Comparison of ENCODE assay signal across 14 mouse cellular contexts in genomic region chr6:120744266-120744665, GRCm38 (mm10). TPM values are rescaled to one million over a fixed set of nuclear protein-coding genes. Genes with fewer than 3 reads are reported as not detected.
"Had no signal": no experiment of that assay in that cellular context is flagged by ENCODE, and none has a peak within 500 bp of the region (broad histone marks: within the 10 kb centered on the region; RNA-seq: fewer than 3 reads in every experiment).

No protein-coding gene starts in this region.

- H3K9me3 ChIP-seq: midbrain, embryonic 10.5 days; midbrain, embryonic 13.5 days; midbrain, embryonic 15.5 days; neural tube, embryonic 12.5 days; stomach, embryonic 15.5 days had no signal

- H3K4me1 ChIP-seq: midbrain, embryonic 10.5 days; midbrain, embryonic 13.5 days; midbrain, embryonic 15.5 days; neural tube, embryonic 12.5 days; stomach, embryonic 15.5 days had no signal

- H3K27ac ChIP-seq: midbrain, embryonic 10.5 days; midbrain, embryonic 13.5 days; midbrain, embryonic 15.5 days; neural tube, embryonic 12.5 days; stomach, embryonic 15.5 days; stomach, postnatal 0 days had no signal

- H3K36me3 ChIP-seq: midbrain, embryonic 15.5 days; stomach, embryonic 15.5 days had no signal

- DNase-seq: lung, adult 18-20 months; lung, embryonic 14.5 days; lung, postnatal 10 days; lung, postnatal 4 days; right cerebral cortex, postnatal 14 days; thymus, adult 2 months; thymus, postnatal 25 days had no signal

- H3K4me3 ChIP-seq: midbrain, embryonic 10.5 days; midbrain, embryonic 13.5 days; midbrain, embryonic 15.5 days; neural tube, embryonic 12.5 days; stomach, embryonic 15.5 days had no signal

- H3K9ac ChIP-seq: lung, embryonic 14.5 days; midbrain, embryonic 13.5 days; midbrain, embryonic 15.5 days; neural tube, embryonic 12.5 days; stomach, embryonic 15.5 days had no signal

- H3K4me2 ChIP-seq: lung, embryonic 14.5 days; midbrain, embryonic 13.5 days; midbrain, embryonic 15.5 days; neural tube, embryonic 12.5 days; stomach, embryonic 15.5 days had no signal

- H3K27me3 ChIP-seq: midbrain, embryonic 13.5 days; midbrain, embryonic 15.5 days; neural tube, embryonic 12.5 days; stomach, embryonic 15.5 days had no signal

- ATAC-seq: midbrain, embryonic 13.5 days; midbrain, embryonic 15.5 days had no signal

RNA-seq across cellular contexts. Expression of gene Slc25a18, which starts 29.1 kb away (rescaled TPM):
- total RNA-seq: megakaryocyte-erythroid progenitor cell, adult 5-6 weeks had no signal
